Mouse (Mus musculus): ENCODE results near the gene Set.

The Set gene

DNA sequence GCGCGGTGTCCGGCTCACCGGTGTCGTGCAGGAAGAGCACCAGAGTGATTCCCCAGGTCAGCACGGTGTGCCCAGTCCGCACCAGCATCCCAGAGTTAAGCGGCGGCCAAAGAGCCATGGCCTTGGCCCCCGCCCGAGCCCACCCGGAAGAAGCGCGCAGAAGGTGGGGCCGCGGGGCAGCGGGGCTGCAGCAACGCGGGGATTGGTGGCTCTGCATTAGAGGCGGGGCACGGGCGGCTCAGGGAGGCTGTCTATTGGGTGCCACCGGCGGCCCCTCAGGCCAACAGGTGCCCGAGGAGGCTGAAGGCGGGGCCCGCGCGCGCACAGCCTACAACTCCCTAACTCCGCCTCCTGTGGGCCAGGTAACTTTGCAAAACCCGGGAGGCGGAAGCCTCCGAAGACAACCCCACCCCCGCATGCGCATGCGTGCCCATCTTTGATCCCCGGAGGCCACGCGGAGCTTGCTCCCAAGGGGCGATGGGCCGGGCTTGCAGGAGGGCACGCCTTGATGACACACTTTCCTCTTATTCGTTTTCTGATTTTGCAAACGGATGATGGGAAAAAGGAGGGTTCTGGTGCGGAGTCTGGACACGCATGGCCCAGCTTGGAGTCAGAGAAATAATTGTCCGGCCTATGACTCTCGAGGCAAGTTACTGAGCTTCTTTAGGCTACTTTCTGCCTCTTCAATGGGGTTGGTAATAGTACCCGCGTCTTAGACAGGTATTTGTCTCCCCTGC is 36.5 kb downstream of the Set start, which contains the start of gene Zdhhc12:
Gene Zdhhc12 (minus strand): TSS at position 178 of the 737 bp plus-strand sequence.
- peak; percentile 95 for DNase-seq

- DNase-seq: no peak
Observed at GRCm38 (mm10) chr2:30094208-30094588, 37.0 kb downstream of the Set start.

DNA sequence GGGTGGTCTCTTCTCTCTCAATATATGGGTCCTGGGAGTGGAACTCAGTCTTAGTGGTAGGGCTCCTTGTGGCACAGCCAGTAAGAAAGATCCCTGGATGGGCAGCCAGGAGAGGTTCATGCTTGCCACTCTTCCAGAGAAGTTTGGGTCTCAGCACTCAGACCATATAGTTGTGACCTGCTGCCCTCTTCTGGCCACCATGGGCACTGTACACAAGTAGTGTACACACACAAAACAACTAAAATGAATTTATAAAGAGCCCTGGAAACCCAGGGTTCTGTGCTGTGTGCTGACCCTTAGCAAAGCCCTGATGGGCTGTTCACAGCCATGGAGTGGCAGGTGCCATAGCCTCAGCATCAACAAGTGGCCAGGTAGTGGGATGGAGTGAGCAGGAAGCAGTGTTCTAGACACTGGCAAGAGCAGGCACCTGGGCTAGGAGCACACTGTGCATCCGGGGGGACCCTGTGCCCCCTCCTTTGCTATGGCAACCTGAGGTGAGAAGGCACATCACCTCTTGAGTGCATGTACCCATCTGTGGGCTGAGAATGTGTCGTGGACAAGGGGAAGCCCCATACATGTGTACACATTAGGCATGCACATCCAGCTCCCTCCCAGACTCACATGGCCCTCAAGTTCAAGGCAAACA is 38.8 kb downstream of the Set start:
- no peak for DNase-seq

- DNase-seq: no peak
Observed at GRCm38 (mm10) chr2:30100214-30100613, 43.0 kb downstream of the Set start.

DNA sequence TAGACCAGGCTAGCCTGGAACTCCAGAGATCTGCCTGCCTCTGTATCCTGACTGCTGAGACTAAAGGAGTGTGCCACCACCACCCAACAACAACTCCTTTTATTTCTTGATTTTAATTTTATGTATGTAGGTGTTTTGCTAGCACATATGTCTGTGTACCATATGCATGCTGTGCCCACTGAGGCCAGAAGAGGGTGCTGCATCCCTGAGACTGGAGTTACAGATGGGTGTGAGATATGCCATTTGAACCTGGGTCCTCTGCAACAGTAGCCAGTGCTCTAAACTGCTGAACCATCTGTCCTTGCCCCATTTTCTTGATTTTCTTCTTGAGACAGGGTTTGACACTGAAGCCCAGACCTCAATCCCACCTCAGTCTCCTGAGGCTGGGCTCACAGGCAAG is 49.2 kb downstream of the Set start:
- no peak for DNase-seq

- no peak for DNase-seq
Observed at GRCm38 (mm10) chr2:30107646-30108045, 50.5 kb downstream of the Set start.

- no peak for DNase-seq
Observed at GRCm38 (mm10) chr2:30108260-30108659, 51.1 kb downstream of the Set start.

GRCm38 (mm10) chr2:30111500-30111899 is 54.3 kb downstream of the Set start:
- DNase-seq: no peak

DNA sequence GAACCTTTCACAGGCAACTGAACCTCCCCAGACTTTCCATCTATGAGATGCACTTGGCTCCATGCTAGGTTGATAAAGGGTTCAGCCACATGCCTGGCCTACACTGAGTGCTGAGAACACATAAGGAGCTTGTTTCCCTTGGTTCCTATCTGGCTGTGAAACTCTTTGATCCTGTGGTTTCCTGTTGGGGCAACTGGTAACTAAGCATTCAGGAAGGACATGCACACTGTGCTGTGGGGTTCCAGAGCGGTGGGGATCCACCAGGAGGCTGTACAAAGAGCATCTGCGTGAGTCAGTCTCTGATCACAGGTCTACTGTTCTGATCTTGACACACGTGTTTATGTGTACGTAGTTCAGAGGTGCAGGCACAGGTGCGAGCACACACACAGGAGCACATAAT is 55.4 kb downstream of the Set start:
- DNase-seq: no peak

DNA sequence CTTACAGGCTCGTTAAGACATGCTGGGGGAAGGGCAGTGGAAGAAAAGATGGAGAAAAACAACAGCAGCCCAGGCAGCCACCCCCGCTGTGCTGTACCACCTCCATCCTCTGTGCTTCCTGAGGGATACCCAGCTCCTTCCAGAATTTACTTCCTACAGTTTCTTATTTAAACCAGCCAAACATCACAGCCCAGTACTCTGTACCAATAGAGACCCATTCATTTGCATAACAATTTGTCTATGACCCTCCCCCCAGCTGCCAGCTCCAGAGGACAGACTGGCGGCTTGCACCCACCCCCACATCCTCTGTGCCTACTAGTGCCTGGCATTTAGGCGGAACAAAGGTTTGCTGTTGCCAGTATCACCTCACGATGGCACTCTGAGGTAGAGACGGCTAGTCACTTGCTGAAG is 62.5 kb downstream of the Set start:
- no peak for DNase-seq

DNA sequence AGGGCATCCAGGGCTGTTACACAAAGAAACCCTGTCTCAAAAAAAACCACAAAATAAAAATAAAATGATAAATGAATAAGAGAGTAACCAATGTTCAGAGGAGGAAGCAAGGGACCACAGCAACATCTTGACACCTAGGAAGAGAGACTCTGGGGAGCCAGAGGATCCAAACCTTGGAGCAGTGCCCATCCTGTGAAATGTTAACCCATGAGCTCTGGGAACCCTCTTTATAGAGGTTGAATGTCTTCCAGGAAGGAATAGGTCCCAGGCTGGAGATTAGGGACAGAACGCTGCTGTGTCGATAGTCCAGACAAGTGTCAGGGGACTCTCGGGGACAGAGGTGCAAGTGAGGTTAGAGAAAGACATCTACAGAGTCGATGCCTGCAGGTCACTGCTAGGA is 63.1 kb downstream of the Set start:
- DNase-seq: no peak
